Mouse (Mus musculus) urinary bladder, adult 2 months (tissue): ENCODE measurements around the gene Mettl27. TPM values are rescaled to one million over a fixed set of nuclear protein-coding genes. Genes with fewer than 3 reads are reported as not detected.
"Not testable (repeated sequence)": the region's sequence is repeated elsewhere in the genome, so short reads cannot be mapped to it uniquely, and the experiment has no call there.

Source experiments
- DNase-seq: peaks from one replicate; pipeline ENCODE4 v3.0.0; 2022; ENCODE audit warnings: low spot score
- polyA plus RNA-seq: library from polyadenylated mRNA; depleted of rRNA; stranded (reverse); fragments of >200 nt; gene quantifications from 2 replicates; pipeline ENCODE4 v1.2.3, GENCODE M21; 2012

Mettl27 gene
- polyA plus RNA-seq, 1 experiment: 103 TPM

- DNase-seq: peak; percentile 39
Measured at GRCm38 (mm10) chr5:134951053-134951884, 19.1 kb downstream of the Mettl27 start.

DNA sequence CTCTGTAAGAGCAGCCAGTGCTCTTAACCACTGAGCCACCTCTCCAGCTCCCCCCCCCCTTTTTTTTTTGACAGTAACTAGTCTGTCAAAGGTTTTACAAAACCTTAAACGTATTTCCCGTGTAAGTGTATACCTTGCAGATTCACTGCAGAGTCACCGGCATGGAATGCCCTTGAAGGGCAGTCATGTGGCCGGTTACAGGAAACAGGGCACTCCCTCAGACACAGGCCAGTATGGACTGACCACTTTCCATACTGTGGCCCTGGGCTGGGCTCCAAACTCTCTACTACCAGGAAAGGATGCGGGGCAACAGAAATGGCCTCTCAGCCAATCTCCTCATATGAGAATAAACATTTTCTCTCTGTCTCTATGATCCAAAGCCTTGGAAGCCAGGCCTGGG is 23.3 kb downstream of the Mettl27 start:
- DNase-seq: no peak

DNA sequence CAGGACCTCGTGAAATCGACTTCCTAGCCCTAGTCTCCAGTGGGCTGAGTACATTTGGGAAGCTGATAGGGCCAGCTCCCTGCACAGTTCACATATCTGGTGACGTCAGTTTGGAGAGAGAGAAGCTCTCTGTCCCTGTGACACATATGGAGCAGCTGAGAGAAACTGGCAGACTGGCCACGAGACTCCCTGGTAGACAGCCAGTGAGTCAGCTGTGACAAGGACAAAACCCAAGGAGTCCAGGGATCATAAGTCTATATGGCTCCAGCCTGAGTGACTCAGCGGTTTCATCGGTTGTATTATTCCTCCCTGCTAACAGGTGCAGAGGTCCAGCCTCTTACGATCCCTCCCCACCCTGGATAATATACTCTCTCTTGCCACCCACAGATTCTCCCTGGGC is 26.9 kb downstream of the Mettl27 start:
- DNase-seq: no peak

DNA sequence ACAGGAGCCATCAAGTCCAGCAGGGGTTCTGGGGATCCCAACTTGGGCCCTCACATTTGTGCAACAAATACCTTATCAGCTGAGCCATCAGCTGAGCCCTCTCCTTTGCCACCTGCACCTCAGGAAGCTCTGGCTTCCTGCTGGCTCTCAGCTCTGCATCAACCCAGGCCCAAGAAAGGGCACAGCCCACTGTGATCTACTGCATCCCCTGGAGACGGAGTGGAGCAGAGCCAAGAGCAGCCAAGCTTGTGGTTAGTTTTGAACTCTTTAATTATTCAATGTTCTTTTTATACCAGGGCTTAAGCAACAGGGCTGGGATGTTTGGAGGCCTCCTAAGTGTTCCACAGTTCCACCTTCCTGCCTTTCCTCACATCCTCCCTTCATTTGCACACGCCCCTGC is 28.3 kb downstream of the Mettl27 start:
- no peak for DNase-seq

DNA sequence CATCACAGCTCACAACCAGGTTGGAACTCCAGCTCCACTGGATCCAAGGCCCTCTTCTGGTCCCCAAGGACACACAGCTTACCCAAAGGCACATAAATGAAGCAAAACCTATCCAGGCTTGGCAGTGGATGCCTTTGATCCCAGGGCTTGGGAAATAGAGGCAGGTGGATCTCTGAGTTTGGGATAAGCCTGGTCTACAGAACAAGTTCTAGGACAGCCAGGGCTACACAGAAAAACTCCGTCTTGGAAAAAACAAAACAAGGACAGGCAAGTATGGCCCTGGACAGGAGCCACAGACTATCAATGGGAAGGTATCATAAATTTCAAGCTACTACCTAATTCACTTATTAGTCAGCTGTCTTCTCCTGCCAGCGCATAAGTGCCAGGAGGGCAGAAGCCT is 29.4 kb downstream of the Mettl27 start:
- DNase-seq: no peak

- DNase-seq: no peak
Measured at GRCm38 (mm10) chr5:134963546-134963945, 31.4 kb downstream of the Mettl27 start.

DNA sequence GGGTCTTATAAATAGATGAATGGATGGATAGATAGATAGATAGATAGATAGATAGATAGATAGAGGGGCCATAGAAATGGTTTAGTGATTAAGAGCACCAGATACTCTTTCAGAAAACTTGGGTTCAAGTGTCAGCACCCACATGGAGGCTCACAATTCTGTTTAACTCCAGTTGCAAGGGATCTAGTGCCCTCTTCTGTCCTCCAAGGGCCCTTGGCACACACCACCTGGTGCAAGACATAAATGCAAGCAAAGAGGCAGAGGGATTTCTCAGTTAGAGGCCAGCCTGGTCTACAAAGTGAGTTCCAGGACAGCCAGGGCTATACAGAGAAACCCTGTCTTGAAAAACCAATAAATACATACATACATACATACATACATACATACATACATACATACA is 32.5 kb downstream of the Mettl27 start:
- DNase-seq: not testable (repeated sequence)

- DNase-seq: no peak
Measured at GRCm38 (mm10) chr5:134965473-134965851, 33.3 kb downstream of the Mettl27 start.

GRCm38 (mm10) chr5:134965852-134966821 is 34.0 kb downstream of the Mettl27 start:
- DNase-seq: no peak

DNA sequence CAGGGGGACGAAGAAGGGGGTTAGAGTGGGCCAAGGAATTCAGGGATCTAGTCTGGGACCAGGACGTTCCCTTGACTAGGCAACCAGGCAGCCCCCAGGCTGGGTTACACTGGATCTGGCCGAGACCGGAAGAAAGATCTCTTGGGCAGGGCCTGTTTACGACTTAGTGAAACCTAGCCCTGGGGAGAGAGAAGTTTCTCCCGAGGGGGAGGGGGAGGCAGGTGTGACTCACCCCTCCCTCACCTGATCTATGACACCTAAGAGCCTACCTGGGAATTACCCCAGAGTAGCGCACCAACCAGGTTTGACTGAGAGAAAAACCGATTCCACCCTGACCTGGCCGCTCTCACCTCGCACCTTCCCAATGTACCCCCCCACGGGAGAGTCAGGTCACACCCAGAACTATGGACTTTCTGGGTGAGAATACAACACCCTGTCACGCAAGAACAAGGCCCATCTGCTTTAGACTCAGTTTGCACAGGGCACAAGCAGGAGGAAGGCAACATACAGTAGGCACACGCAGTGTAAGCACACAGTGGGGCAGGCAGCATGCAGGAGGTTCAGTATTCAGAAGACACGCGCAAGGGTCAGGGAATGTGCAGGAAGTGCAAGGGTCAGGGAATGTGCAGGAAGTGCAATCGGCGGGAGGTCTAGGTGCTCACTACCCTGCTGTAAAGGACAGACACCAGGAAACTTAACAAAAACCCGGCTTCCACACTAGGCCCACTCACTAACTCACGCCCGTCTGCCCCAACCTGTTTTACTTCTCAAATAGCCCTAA is 35.2 kb downstream of the Mettl27 start:
- DNase-seq: no peak

DNA sequence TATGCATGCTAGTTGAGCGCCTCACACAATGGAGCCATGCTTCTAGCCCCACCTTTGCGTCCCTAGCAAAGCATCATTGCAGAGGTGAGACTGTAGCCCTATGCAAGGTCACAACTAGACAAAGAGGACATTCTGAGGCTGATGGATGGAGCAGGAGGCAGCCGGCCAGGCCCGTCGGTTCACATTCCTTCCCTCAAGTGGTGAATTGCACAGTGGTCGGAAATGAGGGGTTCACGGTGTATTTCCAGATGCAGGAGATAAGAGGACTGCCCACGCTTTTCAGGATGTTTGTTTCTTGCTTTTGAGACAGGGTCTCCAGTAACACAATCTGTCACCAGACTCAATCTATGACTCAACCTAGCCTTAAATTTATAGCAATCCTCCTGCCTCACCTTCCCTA is 38.5 kb downstream of the Mettl27 start:
- DNase-seq: no peak

GRCm38 (mm10) chr5:134973081-134973480 is 40.9 kb downstream of the Mettl27 start:
- DNase-seq: no peak

- DNase-seq: no peak
Measured at GRCm38 (mm10) chr5:134973526-134973925, 41.4 kb downstream of the Mettl27 start.

DNA sequence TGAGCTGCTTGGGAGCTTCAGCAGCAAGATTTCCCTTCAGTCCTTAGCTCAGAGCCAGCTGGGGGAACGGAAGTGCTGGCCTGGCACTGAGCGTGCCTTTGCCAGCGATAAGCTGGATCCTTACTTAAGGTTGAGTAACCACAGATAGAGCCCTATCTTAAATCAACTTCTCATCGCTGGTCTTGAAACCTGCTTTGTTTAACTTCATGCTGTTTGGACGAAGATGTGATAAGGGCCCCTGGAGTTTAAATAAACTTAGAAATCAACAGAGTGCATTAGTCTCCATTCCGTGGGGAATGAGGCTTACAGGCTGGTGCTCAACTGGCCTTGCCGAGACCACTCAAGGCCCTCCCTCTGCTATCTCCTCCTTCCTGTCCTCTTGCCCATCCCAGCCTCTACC is 42.1 kb downstream of the Mettl27 start:
- DNase-seq: no peak

GRCm38 (mm10) chr5:134974921-134975320 is 42.8 kb downstream of the Mettl27 start:
- DNase-seq: no peak

DNA sequence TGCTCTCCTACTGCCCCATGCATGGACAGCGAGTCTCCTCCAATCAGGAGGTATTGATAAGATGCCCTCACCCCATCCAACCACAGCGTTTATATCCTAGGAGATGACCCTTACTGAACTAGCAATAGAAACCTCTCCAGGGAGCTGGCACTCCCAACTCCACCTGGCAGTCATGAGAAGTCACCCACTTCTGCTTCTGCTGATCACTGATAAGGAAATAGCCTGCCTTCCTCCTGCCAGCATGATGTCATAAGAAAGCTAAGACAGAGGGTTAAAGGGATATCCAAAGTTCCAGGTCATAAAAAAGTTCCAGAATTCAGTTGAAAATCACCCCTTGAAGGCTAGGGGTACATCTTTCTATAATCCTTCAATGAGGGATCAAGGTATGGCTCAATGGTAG is 44.0 kb downstream of the Mettl27 start:
- DNase-seq: no peak

DNA sequence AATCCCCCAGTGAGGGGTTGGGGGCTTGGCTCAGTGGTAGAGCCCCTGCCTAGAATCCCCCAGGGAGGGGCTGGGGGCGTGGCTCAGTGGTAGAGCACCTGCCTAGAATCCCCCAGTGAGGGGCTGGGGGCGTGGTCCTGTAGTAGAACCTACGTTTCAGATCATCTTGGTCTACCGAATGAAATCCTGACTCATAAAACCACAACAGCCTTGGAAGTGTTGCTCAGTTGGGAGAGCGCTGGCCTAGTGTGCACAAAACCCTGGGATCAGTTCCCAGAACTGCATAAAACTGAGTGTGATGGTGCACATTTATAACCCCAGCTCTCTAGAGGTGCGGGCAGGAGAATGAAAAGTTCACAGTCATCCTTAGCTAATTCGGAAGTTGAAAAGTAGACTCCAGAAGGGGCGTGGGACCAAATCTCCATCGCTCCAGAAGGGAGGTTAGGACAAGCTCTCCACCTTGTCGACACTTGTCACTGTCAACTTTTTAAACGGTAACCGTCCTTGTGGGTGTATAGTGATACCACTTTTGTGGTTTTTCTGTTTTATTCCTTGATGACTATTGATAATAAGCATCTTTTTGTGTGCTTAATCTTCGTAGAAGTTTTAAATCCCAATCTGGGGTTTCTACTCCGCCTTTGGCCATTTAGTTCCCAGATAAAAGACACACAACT is 44.5 kb downstream of the Mettl27 start:
- no peak for DNase-seq

DNA sequence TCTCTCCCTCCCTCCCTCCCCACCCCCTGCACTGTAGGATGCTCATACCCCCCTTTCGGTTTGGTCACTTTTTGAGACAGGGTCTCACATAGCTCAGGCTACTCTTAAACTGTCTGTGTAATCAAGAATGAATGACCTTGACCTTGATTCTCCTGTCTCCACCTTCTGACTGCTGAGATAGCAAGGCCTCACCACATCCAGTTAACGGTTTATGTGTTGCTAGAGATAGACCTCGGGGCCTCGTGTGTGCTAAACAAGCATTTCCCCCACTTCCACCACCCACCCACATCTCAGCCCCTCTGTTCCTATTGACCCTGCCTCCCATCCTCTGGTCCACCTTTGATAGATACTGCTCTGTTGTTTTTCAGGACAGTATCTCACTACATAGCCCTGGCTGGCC is 45.7 kb downstream of the Mettl27 start:
- DNase-seq: no peak

GRCm38 (mm10) chr5:134981149-134981548 is 49.0 kb downstream of the Mettl27 start:
- DNase-seq: no peak

GRCm38 (mm10) chr5:134983111-134983510 is 50.9 kb downstream of the Mettl27 start:
- DNase-seq: no peak

- DNase-seq: no peak
Measured at GRCm38 (mm10) chr5:134983771-134984170, 51.6 kb downstream of the Mettl27 start.
